Mouse (Mus musculus) spleen, adult 2 months (tissue): ENCODE measurements around the gene Fem1a.
"Not testable (repeated sequence)": the region's sequence is repeated elsewhere in the genome, so short reads cannot be mapped to it uniquely, and the experiment has no call there.

Source experiments
- CTCF ChIP-seq: fragments of 200-500 bp; IDR thresholded peaks from 2 replicates; pipeline ENCODE4 v1.5.1; 2011; ENCODE audit warnings: mild to moderate bottlenecking, inconsistent platforms; ENCODE audit not compliant: insufficient read depth, insufficient read length, insufficient replicate concordance; ENCODE audit errors: extremely low read depth
- POLR2A ChIP-seq: fragments of 200-500 bp; IDR thresholded peaks from 2 replicates; pipeline ENCODE4 v1.6.1; 2011; ENCODE audit warnings: low read depth, low read length, inconsistent platforms

- TF ChIP-seq CTCF, POLR2A: not testable (repeated sequence)
These were observed 2.2 kb downstream of the Fem1a start for GRCm38 (mm10) chr17:56258812-56259211.
